Mouse (Mus musculus): ENCODE measurements at regions not wholly inside any gene's neighbourhood (a gene's known extent, or its start where the extent isn't known, plus 50 kb on each side); places are given as distances from the start of the nearest gene placed in this dataset.
A peak's percentile ranks its signal among the peaks of the same experiment; 100 is the strongest.
"Not testable (repeated sequence)": the region's sequence is repeated elsewhere in the genome, so short reads cannot be mapped to it uniquely, and the experiment has no call there.

- Histone ChIP-seq H3K9me3 (ENCODE audit: control insufficient read depth, low read length) (no peaks in the 10 kb centered on the region), H3K36me3 (ENCODE audit: control insufficient read depth, insufficient read depth, low read length) (no peaks in the 10 kb centered on the region), H3K9ac (ENCODE audit: low read length) (no peak overlapping the region), H3K4me1 (replicated peaks; ENCODE audit: control insufficient read depth, insufficient read depth, low read length) (no peaks in the 10 kb centered on the region), H3K4me3 (ENCODE audit: low read depth, low read length) (no peak overlapping the region), H3K4me2 (ENCODE audit: low read length) (no peak overlapping the region), H3K27ac (ENCODE audit: low read depth) (no peak overlapping the region), H3K27me3 (replicated peaks; ENCODE audit: control insufficient read depth, insufficient read depth, low read length) (no peaks in the 10 kb centered on the region)
- 89% methylated on average over 7 of the region's 7 CpGs for WGBS
- no peak for ATAC-seq (replicated peaks; ENCODE audit: low FRiP score, low TSS enrichment, low read depth)
- no peak for DNase-seq (ENCODE audit: low spot score)
Observed at GRCm38 (mm10) chr8:126772194-126772593, 173.4 kb downstream of the Tomm20 start.

DNA sequence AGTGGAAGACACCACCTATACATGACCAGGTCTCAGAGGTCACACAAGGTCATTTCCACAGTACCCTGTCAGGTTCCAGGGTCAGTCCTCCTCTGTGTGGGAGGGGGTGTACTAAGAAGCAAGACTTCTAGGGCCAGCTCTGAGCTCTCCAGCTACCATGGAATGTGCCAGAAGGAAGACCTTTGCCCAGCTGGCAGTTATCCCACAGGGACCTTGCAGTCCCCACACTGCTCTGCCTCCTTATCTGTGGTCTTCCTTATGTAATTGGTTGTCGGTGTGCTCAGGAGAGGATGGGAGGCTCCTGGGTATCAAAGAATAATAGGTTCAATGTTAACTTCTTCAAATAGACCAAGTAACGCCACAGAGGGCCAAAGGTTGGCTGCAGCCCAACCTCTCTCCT lies 175.3 kb downstream of the Tomm20 start:
- H3K27me3 ChIP-seq (replicated peaks; ENCODE audit: control insufficient read depth, insufficient read depth, low read length); H3K27ac ChIP-seq (ENCODE audit: low read depth); H3K36me3 ChIP-seq (ENCODE audit: control insufficient read depth, insufficient read depth, low read length); H3K4me2 ChIP-seq (ENCODE audit: low read length); H3K4me1 ChIP-seq (replicated peaks; ENCODE audit: control insufficient read depth, insufficient read depth, low read length); DNase-seq (ENCODE audit: low spot score); H3K9me3 ChIP-seq (ENCODE audit: control insufficient read depth, low read length); H3K9ac ChIP-seq (ENCODE audit: low read length); H3K4me3 ChIP-seq (ENCODE audit: low read depth, low read length): not testable (repeated sequence)
- 77% methylated on average over 2 of the region's 2 CpGs for WGBS
- peak; percentile 37 for ATAC-seq (replicated peaks; ENCODE audit: low FRiP score, low TSS enrichment, low read depth)

- H3K27me3 ChIP-seq (replicated peaks; ENCODE audit: control insufficient read depth, insufficient read depth, low read length) = no peaks in the 10 kb centered on the region
- H3K4me3 ChIP-seq (ENCODE audit: low read depth, low read length) = no peak overlapping the region
- H3K9me3 ChIP-seq (ENCODE audit: control insufficient read depth, low read length) = no peaks in the 10 kb centered on the region
- ATAC-seq (replicated peaks; ENCODE audit: low FRiP score, low TSS enrichment, low read depth) (no peak), DNase-seq (ENCODE audit: low spot score) (no peak)
- no peak overlapping the region for H3K27ac ChIP-seq (ENCODE audit: low read depth)
- no peaks in the 10 kb centered on the region for H3K4me1 ChIP-seq (replicated peaks; ENCODE audit: control insufficient read depth, insufficient read depth, low read length)
- H3K9ac ChIP-seq (ENCODE audit: low read length) = no peak overlapping the region
- WGBS = 93% methylated on average over 5 of the region's 5 CpGs
- H3K36me3 ChIP-seq (ENCODE audit: control insufficient read depth, insufficient read depth, low read length) = no peaks in the 10 kb centered on the region
- no peak overlapping the region for H3K4me2 ChIP-seq (ENCODE audit: low read length)
Observed at GRCm38 (mm10) chr8:126768142-126768541, 174.4 kb upstream of the Irf2bp2 start.

GRCm38 (mm10) chr8:126767341-126767740 lies 173.6 kb upstream of the Irf2bp2 start:
- H3K4me1 ChIP-seq (replicated peaks; ENCODE audit: control insufficient read depth, insufficient read depth, low read length) = no peaks in the 10 kb centered on the region
- no peaks in the 10 kb centered on the region for H3K9me3 ChIP-seq (ENCODE audit: control insufficient read depth, low read length)
- no peak overlapping the region for H3K4me3 ChIP-seq (ENCODE audit: low read depth, low read length)
- ATAC-seq (replicated peaks; ENCODE audit: low FRiP score, low TSS enrichment, low read depth) = no peak
- no peak for DNase-seq (ENCODE audit: low spot score)
- H3K4me2 ChIP-seq (ENCODE audit: low read length) = no peak overlapping the region
- H3K36me3 ChIP-seq (ENCODE audit: control insufficient read depth, insufficient read depth, low read length) = no peaks in the 10 kb centered on the region
- no peaks in the 10 kb centered on the region for H3K27me3 ChIP-seq (replicated peaks; ENCODE audit: control insufficient read depth, insufficient read depth, low read length)
- 81% methylated on average over 3 of the region's 3 CpGs for WGBS
- no peak overlapping the region for H3K27ac ChIP-seq (ENCODE audit: low read depth)
- no peak overlapping the region for H3K9ac ChIP-seq (ENCODE audit: low read length)

- ATAC-seq (replicated peaks; ENCODE audit: low FRiP score, low TSS enrichment, low read depth) (no peak; the same call in 1 of the 2 replicates), DNase-seq (ENCODE audit: low spot score) (no peak)
- Histone ChIP-seq H3K9ac (ENCODE audit: low read length) (no peak overlapping the region), H3K27me3 (replicated peaks; ENCODE audit: control insufficient read depth, insufficient read depth, low read length) (no peaks in the 10 kb centered on the region), H3K36me3 (ENCODE audit: control insufficient read depth, insufficient read depth, low read length) (no peaks in the 10 kb centered on the region), H3K4me1 (replicated peaks; ENCODE audit: control insufficient read depth, insufficient read depth, low read length) (no peaks in the 10 kb centered on the region), H3K27ac (ENCODE audit: low read depth) (0 out of 2 replicates have a peak overlapping the region, but pooled peaks have one; percentile 16), H3K9me3 (ENCODE audit: control insufficient read depth, low read length) (no peaks in the 10 kb centered on the region), H3K4me3 (ENCODE audit: low read depth, low read length) (no peak overlapping the region), H3K4me2 (ENCODE audit: low read length) (no peak overlapping the region)
- 50% methylated on average over 6 of the region's 6 CpGs for WGBS
Observed at GRCm38 (mm10) chr8:126765693-126766238, 172.0 kb upstream of the Irf2bp2 start.

- Histone ChIP-seq H3K27ac (ENCODE audit: low read depth) (no peak overlapping the region), H3K27me3 (replicated peaks; ENCODE audit: control insufficient read depth, insufficient read depth, low read length) (no peaks in the 10 kb centered on the region), H3K36me3 (ENCODE audit: control insufficient read depth, insufficient read depth, low read length) (no peaks in the 10 kb centered on the region), H3K4me3 (ENCODE audit: low read depth, low read length) (no peak overlapping the region), H3K4me2 (ENCODE audit: low read length) (no peak overlapping the region), H3K9me3 (ENCODE audit: control insufficient read depth, low read length) (no peaks in the 10 kb centered on the region), H3K9ac (ENCODE audit: low read length) (no peak overlapping the region), H3K4me1 (replicated peaks; ENCODE audit: control insufficient read depth, insufficient read depth, low read length) (no peaks in the 10 kb centered on the region; the same call in 1 of the 2 replicates)
- ATAC-seq (replicated peaks; ENCODE audit: low FRiP score, low TSS enrichment, low read depth) (no peak), DNase-seq (ENCODE audit: low spot score) (no peak)
- 90% methylated on average over 7 of the region's 7 CpGs for WGBS
Observed at GRCm38 (mm10) chr8:126763600-126763999, 169.8 kb upstream of the Irf2bp2 start.

- ATAC-seq (replicated peaks; ENCODE audit: low FRiP score, low TSS enrichment, low read depth) = no peak
- Histone ChIP-seq H3K4me1 (replicated peaks; ENCODE audit: control insufficient read depth, insufficient read depth, low read length) (peaks cover 3% of the 10 kb centered on the region; the same call in 1 of the 2 replicates), H3K27me3 (replicated peaks; ENCODE audit: control insufficient read depth, insufficient read depth, low read length) (no peaks in the 10 kb centered on the region), H3K4me3 (ENCODE audit: low read depth, low read length) (no peak overlapping the region), H3K9me3 (ENCODE audit: control insufficient read depth, low read length) (no peaks in the 10 kb centered on the region), H3K9ac (ENCODE audit: low read length) (no peak overlapping the region), H3K27ac (ENCODE audit: low read depth) (no peak overlapping the region), H3K36me3 (ENCODE audit: control insufficient read depth, insufficient read depth, low read length) (no peaks in the 10 kb centered on the region), H3K4me2 (ENCODE audit: low read length) (no peak overlapping the region)
- no peak for DNase-seq (ENCODE audit: low spot score)
- WGBS = 69% methylated on average over 7 of the region's 7 CpGs
Observed at GRCm38 (mm10) chr8:126759711-126760110, 165.9 kb upstream of the Irf2bp2 start.

- H3K9ac ChIP-seq (ENCODE audit: low read length) = no peak overlapping the region
- no peak overlapping the region for H3K4me2 ChIP-seq (ENCODE audit: low read length)
- 90% methylated on average over 4 of the region's 4 CpGs for WGBS
- no peaks in the 10 kb centered on the region for H3K27me3 ChIP-seq (replicated peaks; ENCODE audit: control insufficient read depth, insufficient read depth, low read length)
- no peaks in the 10 kb centered on the region for H3K36me3 ChIP-seq (ENCODE audit: control insufficient read depth, insufficient read depth, low read length)
- DNase-seq (ENCODE audit: low spot score) (no peak), ATAC-seq (replicated peaks; ENCODE audit: low FRiP score, low TSS enrichment, low read depth) (no peak)
- H3K9me3 ChIP-seq (ENCODE audit: control insufficient read depth, low read length) = no peaks in the 10 kb centered on the region
- H3K4me1 ChIP-seq (replicated peaks; ENCODE audit: control insufficient read depth, insufficient read depth, low read length) = peaks cover 3% of the 10 kb centered on the region; the same call in 1 of the 2 replicates
- no peak overlapping the region for H3K27ac ChIP-seq (ENCODE audit: low read depth)
- H3K4me3 ChIP-seq (ENCODE audit: low read depth, low read length) = no peak overlapping the region
Observed at GRCm38 (mm10) chr8:126758951-126759350, 165.2 kb upstream of the Irf2bp2 start.

Measured in intestine, embryonic 14.5 days (tissue).